In the genomic region with DNA sequence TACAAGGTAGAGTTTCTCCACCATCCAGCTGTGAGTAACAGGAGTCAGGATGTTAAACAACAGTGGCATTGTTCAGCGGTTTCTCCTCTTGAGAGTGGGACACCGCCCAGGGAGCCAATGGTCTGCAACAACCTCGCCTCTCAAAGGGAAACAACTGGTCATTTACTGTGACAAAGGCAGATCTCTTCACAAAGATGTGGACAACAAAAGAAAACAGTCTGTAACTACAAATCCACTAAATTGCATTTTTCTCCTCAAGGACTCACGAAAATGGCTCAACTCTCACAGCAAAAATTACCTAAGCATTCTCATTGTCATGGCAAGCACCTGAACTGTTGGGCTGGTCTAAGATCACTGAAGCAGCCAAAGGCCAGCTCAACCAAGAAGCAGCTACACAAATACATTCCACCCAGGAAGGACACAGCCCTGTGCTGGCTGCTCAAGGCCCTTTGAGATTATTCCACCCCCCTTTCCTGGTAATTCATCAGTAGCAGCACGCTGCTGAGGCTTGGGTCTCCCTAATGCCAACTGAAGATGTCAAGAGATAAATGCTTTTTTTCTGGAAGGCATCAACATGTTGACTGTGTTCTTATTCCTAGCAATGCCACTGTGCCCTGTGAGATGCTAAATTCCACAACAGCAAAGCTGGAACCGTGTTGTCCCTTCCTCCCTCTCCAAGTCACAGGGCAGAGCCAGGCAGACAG, we compare ENCODE assay signal across 35 mouse cellular contexts. TPM values are rescaled to one million over a fixed set of nuclear protein-coding genes. Genes with fewer than 3 reads are reported as not detected.
DNase-seq lines count a peak whose midpoint lies in the region; ATAC-seq and TF ChIP-seq lines count a peak whose summit lies in the region.
"Had no signal": no experiment of that assay in that cellular context is flagged by ENCODE, and none has a peak within 500 bp of the region (broad histone marks: within the 10 kb centered on the region; RNA-seq: fewer than 3 reads in every experiment).

No protein-coding gene starts in this region.

- intact Hi-C loops in gastrocnemius, postnatal 36 days (cut with DNase I) = no loop called here

- H3K27ac ChIP-seq in heart, embryonic 10.5 days = no peak overlapping the region
- H3K27ac ChIP-seq in kidney, postnatal 0 days = no peak overlapping the region
- H3K27ac ChIP-seq in ES-E14 (ENCODE audit: insufficient read depth, low read depth, low read length, poor library complexity, severe bottlenecking) = 0 out of 2 replicates have a peak overlapping the region, but pooled peaks have one; percentile 18
- H3K27ac ChIP-seq: embryonic facial prominence, embryonic 15.5 days; forebrain, embryonic 12.5 days; hindbrain, embryonic 15.5 days; liver, embryonic 14.5 days; midbrain, embryonic 10.5 days; midbrain, embryonic 15.5 days; neural tube, embryonic 15.5 days; stomach, embryonic 15.5 days had no signal

- no peak; the same call in 1 of the 2 replicates for ATAC-seq in kidney, postnatal 0 days (replicated peaks; ENCODE audit: low FRiP score, low read depth)
- ATAC-seq: activated CD4-positive, CD25-positive, alpha-beta regulatory T cell, adult 4 months; forebrain, postnatal 0 days; midbrain, embryonic 15.5 days; Patski had no signal

- H3K9me3 ChIP-seq in heart, embryonic 10.5 days = no peaks in the 10 kb centered on the region
- H3K9me3 ChIP-seq in kidney, postnatal 0 days (replicated peaks; ENCODE audit: low read length) = no peaks in the 10 kb centered on the region
- no peaks in the 10 kb centered on the region for H3K9me3 ChIP-seq in ES-E14 (ENCODE audit: control insufficient read depth, insufficient read depth, low read depth, low read length)
- H3K9me3 ChIP-seq: embryonic facial prominence, embryonic 15.5 days; forebrain, embryonic 12.5 days; hindbrain, embryonic 15.5 days; midbrain, embryonic 10.5 days; midbrain, embryonic 15.5 days; neural tube, embryonic 15.5 days; stomach, embryonic 15.5 days had no signal

- no peaks in the 10 kb centered on the region for H3K4me1 ChIP-seq in heart, embryonic 10.5 days
- H3K4me1 ChIP-seq in kidney, postnatal 0 days (replicated peaks; ENCODE audit: insufficient read depth, low read length) = no peaks in the 10 kb centered on the region
- peaks cover 3 to 5% of the 10 kb centered on the region in 2 experiments; a peak in 2 of 4 replicates for H3K4me1 ChIP-seq in ES-E14 (ENCODE audit: control insufficient read depth in 2 of 2, insufficient read depth in 2 of 2, low read length in 2 of 2, poor library complexity in 1 of 2)
- H3K4me1 ChIP-seq: embryonic facial prominence, embryonic 15.5 days; forebrain, embryonic 12.5 days; hindbrain, embryonic 15.5 days; midbrain, embryonic 10.5 days; midbrain, embryonic 15.5 days; neural tube, embryonic 15.5 days; stomach, embryonic 15.5 days had no signal

- H3K9ac ChIP-seq in kidney, postnatal 0 days (ENCODE audit: low read depth, low read length) = no peak overlapping the region
- H3K9ac ChIP-seq in ES-E14 (ENCODE audit: insufficient read depth, low read depth, low read length, poor library complexity, severe bottlenecking) = no peak overlapping the region
- H3K9ac ChIP-seq: embryonic facial prominence, embryonic 15.5 days; forebrain, embryonic 12.5 days; forebrain, postnatal 0 days; hindbrain, embryonic 15.5 days; liver, embryonic 14.5 days; midbrain, embryonic 15.5 days; neural tube, embryonic 15.5 days; stomach, embryonic 15.5 days had no signal

- no peak overlapping the region for H3K4me2 ChIP-seq in kidney, postnatal 0 days (ENCODE audit: low read length)
- H3K4me2 ChIP-seq: embryonic facial prominence, embryonic 15.5 days; forebrain, embryonic 12.5 days; heart, embryonic 11.5 days; hindbrain, embryonic 15.5 days; midbrain, embryonic 15.5 days; neural tube, embryonic 15.5 days; stomach, embryonic 15.5 days had no signal

- in situ Hi-C loops in ES-E14 (cut with MboI; ENCODE audit: low sequenced_read_pairs in 2 of 2, unreplicated experiment in 2 of 2) = no loop called here

- H3K27me3 ChIP-seq in heart, embryonic 10.5 days (ENCODE audit: insufficient read depth, poor library complexity, severe bottlenecking) = no peaks in the 10 kb centered on the region
- H3K27me3 ChIP-seq in kidney, postnatal 0 days (ENCODE audit: insufficient read depth, low read length) = no peaks in the 10 kb centered on the region
- H3K27me3 ChIP-seq: embryonic facial prominence, embryonic 15.5 days; forebrain, embryonic 12.5 days; hindbrain, embryonic 15.5 days; midbrain, embryonic 15.5 days; neural tube, embryonic 15.5 days; Patski; stomach, embryonic 15.5 days had no signal

- 59% methylated on average over 6 of the region's 6 CpGs for WGBS in heart, embryonic 10.5 days
- 53% methylated on average over 6 of the region's 6 CpGs for WGBS in kidney, postnatal 0 days

- H3K36me3 ChIP-seq in heart, embryonic 10.5 days = no peaks in the 10 kb centered on the region
- no peaks in the 10 kb centered on the region for H3K36me3 ChIP-seq in kidney, postnatal 0 days (ENCODE audit: insufficient read depth, low read length)
- no peaks in the 10 kb centered on the region for H3K36me3 ChIP-seq in ES-E14 (ENCODE audit: control insufficient read depth, insufficient read depth, low read length, poor library complexity, severe bottlenecking)
- H3K36me3 ChIP-seq: embryonic facial prominence, embryonic 15.5 days; midbrain, embryonic 10.5 days; midbrain, embryonic 15.5 days; neural tube, embryonic 15.5 days; stomach, embryonic 15.5 days had no signal

- DNase-seq in heart, adult 11 months = peak; percentile 72
- DNase-seq in heart, embryonic 10.5 days (ENCODE audit: low spot score) = no peak
- peak; percentile 10 for DNase-seq in kidney, postnatal 0 days (ENCODE audit: low spot score)
- DNase-seq in kidney, postnatal 36 days = no peak
- DNase-seq in ES-E14 (ENCODE audit: low read depth, low spot score) (peak; percentile 89), ZHBTc4 (ENCODE audit: low read depth, low spot score) (peak; percentile 97)
- no peak for DNase-seq in gastrocnemius, postnatal 36 days
- no peak for DNase-seq in layer of hippocampus, adult 18-20 months (ENCODE audit: low spot score in 2 of 2)
- DNase-seq: adrenal gland, postnatal 14 days; B cell, adult 2 months; cerebellum, adult 18-20 months; cerebellum, postnatal 10 days; forebrain, postnatal 0 days; gastrocnemius, postnatal 10 days; heart, postnatal 36 days; kidney, adult 2 months; kidney, postnatal 25 days; layer of hippocampus, postnatal 36 days; left cerebral cortex, postnatal 4 days; liver; lung, adult 2 months; right cerebral cortex, postnatal 25 days had no signal

- H3K4me3 ChIP-seq in heart, embryonic 10.5 days = no peak overlapping the region
- no peak overlapping the region for H3K4me3 ChIP-seq in kidney, postnatal 0 days (replicated peaks; ENCODE audit: low read depth, low read length)
- H3K4me3 ChIP-seq in ES-E14 (ENCODE audit: insufficient read depth in 1 of 2, low read depth in 1 of 2, low read length in 2 of 2, poor library complexity in 1 of 2, severe bottlenecking in 1 of 2) = no peak overlapping the region
- H3K4me3 ChIP-seq: embryonic facial prominence, embryonic 15.5 days; forebrain, embryonic 12.5 days; hindbrain, embryonic 15.5 days; midbrain, embryonic 10.5 days; midbrain, embryonic 15.5 days; neural tube, embryonic 15.5 days; stomach, embryonic 15.5 days had no signal

- TF ChIP-seq CTCF in kidney, postnatal 0 days (IDR thresholded peaks at IDR 0.05; ENCODE audit: low read depth) = no peak

TF ChIP-seq in ES-E14, 5 proteins besides CTCF, POLR2A, EP300 and RAD21:
- TF ChIP-seq CHD2 (IDR thresholded peaks at IDR 0.05; ENCODE audit: low read depth, low read length) = peak; percentile 38; the same call in 1 of the 2 replicates
- no peak for TF ChIP-seq ZNF384 (IDR thresholded peaks at IDR 0.05; ENCODE audit: low read depth, low read length)

RNA-seq across cellular contexts. Expression of a gene that starts 28.1 kb away (rescaled TPM):
- polyA plus RNA-seq in heart, embryonic 10.5 days (2016; fragmentation: Nextera tagmentation; extraction: Ambion mirVana) = 0.14 and 0.41 TPM in 2 replicates
- 0.72 and 1.0 TPM in 2 replicates for polyA plus RNA-seq in kidney, postnatal 0 days (2015; fragmentation: Nextera tagmentation; extraction: Ambion mirVana)
- total RNA-seq in ES-E14 (2012; rRNA removed) = 2.5 and 2.6 TPM in 2 replicates
- under 1 TPM; 0.33 to 0.44 TPM for total RNA-seq in gastrocnemius, postnatal 36 days (2021)
- total RNA-seq in layer of hippocampus, adult 18-20 months (2021) = 1 to 10 TPM in 1 of 2 experiments, under 1 TPM in 1; 0.91 to 1.7 TPM
- total RNA-seq: granulocyte monocyte progenitor cell, adult 5-6 weeks; megakaryocyte progenitor cell, adult 5-6 weeks had no signal
- polyA plus RNA-seq: activated CD4-positive, CD25-positive, alpha-beta regulatory T cell, adult 4 months had no signal

Comparison
In these comparisons a context has a peak if more than half of its experiments do, and no peak if none do; other contexts are left out.
1. DNase-seq: peak in heart, adult 11 months (single experiment), kidney, postnatal 0 days (single experiment), ES-E14 (single experiment) and ZHBTc4 (single experiment); none in heart, embryonic 10.5 days (single experiment), kidney, postnatal 36 days (0 of 2), gastrocnemius, postnatal 36 days (0 of 2) and layer of hippocampus, adult 18-20 months (0 of 2).